Mouse (Mus musculus) G1E-ER4 (cell line): ENCODE data around the gene Atp8b4. TPM values are rescaled to one million over a fixed set of nuclear protein-coding genes. Genes with fewer than 3 reads are reported as not detected.

Experiments used
- GATA1 ChIP-seq: IDR thresholded peaks from one replicate; pipeline ENCODE4 v1.8.0; 2012; ENCODE audit warnings: low read length, inconsistent platforms
- polyA plus RNA-seq: library from polyadenylated mRNA; stranded (reverse); fragments of >175 nt; gene quantifications from 2 replicates; pipeline ENCODE4 v1.2.3, GENCODE M21; 2012

Atp8b4 gene
- polyA plus RNA-seq, 1 experiment, result not detected

DNA sequence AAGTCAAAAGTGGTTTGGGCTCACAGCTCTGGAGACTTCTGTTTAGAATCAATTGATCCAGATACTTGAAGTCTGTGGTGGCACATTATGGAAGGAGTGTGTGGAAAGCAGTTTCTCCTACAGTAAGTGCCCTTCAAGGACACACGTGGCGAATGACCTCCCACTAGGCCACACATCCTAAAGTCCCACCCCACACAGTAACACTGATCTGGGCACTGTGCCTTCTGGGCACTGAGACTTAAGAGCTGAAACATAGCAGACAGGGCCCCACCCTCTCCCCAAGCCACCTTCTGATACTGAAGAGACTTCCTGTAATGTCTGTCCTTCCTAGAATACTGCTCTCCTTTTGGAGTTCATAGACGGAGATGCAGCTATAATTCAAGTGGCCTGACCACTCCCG, 84.5 kb downstream of the Atp8b4 start:
- no peak for TF ChIP-seq GATA1

DNA sequence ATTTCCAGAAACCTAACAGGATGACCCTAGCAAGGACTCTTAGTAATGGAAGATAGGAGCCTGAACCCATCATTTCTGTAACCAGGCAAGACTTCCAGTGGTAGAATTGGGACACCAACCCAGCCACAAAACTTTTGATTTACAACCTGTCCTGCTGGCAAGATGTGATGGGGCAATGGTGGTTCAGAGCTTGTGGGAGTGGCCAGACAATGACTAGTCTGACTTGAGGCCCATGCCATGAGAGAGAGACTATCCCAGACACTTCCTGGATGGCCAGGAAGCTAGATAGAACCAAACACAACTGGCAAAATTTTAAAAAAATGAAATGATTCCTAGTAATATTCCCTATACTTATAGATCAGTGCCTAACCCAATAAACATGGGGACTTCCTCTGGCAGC, 87.7 kb downstream of the Atp8b4 start:
- TF ChIP-seq GATA1, result no peak

DNA sequence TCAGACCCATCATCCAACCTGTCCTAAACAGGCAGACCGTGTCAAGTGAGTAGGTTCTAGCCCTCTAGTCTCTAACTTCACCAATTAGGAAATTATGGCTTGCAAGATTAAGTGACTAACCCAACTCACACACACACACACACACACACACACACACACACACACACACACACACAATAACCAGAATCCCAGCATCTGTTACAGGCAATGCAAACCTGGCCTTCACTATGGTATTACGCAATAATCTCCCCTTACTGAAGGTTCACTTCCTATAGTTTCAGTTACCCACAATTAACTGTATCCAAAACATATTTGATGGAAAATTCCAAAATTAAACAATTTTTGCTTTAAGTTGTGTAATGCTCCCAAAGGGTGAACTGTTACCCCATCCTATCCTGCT, 101.0 kb downstream of the Atp8b4 start:
- no peak for TF ChIP-seq GATA1

DNA sequence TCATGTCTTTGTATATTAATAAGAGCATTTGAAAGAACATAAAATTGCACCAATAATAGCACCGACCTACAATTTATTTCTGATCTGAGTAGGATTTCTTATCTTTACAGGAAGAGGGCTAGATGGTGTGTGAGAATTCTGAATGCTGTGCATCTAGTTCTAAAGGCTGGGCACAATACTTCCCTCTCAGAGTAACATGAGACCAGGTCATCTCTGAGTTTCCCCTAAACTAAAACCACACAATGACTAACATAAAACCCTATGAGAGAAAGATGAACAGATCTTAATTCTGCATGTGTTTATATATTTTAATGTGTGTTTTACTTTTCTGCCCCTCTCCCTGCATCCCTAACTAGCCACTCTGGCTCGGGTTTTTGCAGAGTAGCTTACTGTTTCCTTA, 101.5 kb downstream of the Atp8b4 start:
- TF ChIP-seq GATA1, result no peak

DNA sequence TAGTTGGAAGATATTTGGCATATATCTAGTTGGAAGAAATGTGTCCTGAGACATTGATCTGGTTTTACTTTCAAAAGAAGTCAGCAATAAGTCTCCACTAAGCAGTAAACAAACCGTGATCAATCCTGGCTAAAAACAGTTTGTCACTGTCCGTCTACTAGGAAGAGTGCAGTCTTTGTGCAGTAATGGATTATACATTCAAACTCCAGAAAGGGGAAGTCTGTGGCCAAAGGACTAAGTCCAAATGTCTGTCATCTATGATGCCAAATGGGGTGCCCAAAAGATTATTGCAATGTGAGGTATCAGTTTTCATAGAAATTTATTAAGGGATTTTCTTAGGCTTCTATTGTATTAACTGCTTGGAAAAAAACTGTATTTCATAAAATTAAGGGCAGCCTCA, 102.3 kb downstream of the Atp8b4 start:
- no peak for TF ChIP-seq GATA1

DNA sequence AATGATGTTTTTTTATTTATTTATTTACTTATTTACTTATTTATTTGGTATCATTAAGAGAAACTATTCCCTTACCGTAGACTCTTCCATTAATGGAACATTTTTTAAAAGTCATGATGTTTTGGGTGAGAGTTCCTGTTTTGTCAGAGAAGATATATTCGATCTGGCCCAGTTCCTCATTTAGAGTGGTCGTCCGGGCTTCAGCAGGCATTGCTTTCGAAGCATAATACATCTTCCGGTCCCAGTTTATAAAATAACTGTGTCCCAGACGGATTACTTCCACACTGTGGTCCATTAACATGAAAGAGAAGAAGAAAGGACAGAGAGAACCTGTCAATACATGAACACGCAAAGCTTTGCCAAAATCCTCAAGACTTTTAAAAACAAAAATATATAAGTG, 103.0 kb downstream of the Atp8b4 start:
- TF ChIP-seq GATA1, result no peak

DNA sequence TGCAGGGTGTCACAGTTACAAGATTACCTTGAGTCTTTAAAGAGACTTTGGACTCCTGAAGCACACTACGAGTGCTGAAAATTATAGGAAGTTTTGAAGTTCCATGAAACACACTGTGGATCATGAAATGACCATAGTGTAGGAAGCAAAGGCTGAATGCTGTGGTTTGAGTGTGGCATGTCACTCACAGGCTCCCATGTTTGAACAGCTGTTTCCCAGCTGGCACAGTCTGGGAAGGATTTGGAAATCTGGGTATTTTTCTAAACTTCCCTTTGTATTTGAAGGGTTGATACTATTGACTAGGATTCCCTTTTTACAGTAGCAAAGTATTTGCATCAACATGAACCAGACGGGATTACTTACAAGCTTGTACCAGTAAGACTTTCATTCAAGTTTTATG, 105.5 kb downstream of the Atp8b4 start:
- TF ChIP-seq GATA1, result no peak

DNA sequence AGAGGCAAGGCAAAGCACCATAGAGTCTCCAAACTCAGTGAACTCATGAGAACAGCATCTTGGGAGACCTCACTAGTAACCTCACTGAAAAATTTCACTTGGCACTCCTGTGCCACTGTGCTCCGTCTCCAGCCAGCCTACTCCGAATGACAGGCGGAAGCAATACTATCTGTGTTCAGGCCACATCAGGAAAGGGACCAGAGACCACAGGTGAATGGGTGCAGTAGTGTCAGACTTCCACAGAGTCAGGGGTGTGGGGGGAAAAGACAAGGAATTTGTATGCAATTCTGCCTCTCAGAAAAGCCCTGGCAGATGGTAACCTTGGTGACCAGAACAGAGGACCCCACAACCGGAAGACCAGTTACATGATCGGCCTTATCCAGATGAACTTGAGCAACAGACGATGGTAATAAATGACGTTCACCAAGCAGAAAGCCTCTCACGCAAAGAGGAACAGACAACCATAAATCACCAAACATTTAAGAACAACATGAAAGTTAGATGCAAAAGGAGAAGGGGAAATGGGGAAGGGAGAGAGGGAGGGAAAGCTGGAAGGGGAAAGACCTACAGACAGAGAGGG, 112.9 kb downstream of the Atp8b4 start:
- TF ChIP-seq GATA1, result no peak

DNA sequence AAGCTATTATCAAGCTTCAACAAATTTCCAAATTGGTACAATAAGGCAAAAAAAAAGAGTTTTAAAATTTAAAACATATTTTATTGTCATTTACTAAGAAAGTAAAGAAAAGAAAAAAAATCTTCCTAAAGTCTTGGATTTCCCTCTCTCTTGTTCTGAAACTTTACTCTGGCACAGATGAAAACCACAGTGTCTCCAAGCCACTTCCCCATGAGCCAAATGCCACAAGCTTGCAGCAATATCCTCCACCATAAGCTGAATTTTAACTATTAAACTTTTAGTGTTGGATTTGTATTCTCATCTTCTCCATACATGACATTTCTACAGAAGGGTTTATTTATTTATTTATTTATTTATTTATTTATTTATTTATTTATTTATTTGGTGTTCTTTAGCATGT, 114.4 kb downstream of the Atp8b4 start:
- no peak for TF ChIP-seq GATA1

DNA sequence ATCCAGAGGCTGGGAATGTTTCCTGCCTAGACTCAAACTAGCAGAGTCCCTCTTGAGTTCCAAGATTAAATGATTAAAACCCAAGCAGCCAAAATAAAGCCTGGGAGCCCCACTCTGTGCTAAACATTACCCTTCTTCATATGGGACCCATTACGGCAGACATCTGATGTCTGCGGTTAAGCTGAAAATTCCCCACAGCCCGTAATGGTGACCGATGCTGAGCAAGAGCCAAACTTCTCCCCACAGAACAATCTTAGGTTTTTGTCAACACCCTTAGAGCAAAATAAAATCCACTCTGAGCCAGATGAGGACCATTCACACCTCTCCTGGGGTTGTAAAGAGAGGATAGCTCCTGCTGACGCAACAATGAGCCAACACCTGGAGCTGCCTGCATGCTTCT, 120.2 kb downstream of the Atp8b4 start:
- no peak for TF ChIP-seq GATA1

DNA sequence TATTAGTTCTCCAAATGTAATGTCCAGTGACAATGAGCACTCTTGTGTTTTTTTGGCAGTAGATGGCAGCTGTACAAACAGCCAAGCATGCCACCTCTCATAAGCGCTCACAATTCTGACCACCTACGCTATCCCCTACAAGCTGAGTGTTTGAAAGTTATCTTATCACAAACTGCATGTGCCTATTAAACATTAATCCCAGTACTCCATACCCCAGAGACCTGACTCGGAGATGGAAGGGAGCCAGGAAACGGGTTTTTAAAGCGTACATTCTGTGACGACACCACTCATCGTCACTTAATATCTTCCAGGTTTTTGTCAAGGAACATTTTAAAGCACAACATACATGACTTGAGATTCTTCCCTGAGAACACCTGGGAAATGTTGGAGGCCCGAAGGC, 128.8 kb downstream of the Atp8b4 start:
- no peak for TF ChIP-seq GATA1

DNA sequence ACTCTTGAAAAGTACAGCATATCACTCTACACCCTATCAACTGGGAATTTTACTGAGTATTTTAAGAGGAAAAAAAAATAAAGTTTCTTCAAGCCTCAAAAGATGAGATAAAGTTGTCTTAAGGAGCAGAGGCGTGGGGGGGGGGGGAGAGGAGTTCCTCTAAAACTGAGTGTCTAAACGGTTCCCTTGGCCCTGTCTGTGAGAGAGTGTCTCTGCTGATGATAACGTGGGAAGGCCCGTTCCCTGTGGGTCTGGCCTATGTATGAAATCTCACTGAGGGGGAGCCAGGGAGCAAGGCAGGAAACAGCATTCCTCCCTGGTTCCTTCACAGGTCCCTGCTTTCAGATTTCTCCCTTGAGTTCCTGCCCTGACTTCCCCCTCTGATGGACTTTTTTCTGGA, 130.7 kb downstream of the Atp8b4 start:
- no peak for TF ChIP-seq GATA1

DNA sequence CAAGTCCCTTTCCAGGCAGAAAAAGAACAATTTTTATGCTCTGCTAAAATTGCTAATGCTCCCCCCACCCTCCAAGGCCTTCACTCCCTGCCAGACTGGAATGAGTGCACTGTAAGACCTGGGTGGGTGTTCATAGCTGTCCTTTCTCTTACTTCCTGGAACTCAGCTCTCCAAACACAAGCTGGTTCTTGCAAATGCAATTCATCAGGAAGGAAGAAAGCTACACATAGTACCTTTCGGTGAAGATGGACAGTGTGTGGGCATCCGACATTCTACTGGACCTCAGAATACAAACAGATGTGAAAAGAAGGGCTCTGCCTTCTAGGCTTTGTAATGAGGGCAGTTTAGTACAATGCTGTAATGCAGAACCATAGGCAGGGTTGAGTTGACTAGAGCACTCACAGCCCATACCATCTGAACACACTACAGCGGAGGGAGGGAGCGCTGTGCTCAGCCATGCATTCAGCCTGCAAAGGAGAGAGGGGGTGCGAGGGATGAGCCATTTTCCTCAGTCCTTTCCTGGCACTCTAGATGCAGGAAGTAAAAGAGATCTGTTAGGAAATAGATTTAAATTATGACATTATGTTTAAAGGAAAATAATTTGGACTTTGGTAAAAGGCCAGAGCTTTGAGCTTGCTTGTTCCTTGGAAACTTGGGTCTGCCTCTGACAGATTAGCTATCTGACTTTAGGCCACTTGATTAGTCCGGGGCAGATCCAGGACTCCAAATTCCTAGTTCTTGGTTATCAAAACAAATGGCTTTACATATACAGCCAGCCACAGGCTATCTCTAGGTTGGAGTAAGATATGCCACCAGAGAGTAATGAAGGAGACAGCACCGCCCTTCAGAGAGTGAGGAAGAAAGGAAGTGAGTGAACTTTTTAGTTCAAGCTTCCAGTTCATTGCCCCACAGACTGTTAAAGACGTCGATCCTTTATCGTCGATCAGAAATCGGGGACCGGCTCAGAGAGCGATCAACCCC, 136.4 kb downstream of the Atp8b4 start:
- no peak for TF ChIP-seq GATA1

DNA sequence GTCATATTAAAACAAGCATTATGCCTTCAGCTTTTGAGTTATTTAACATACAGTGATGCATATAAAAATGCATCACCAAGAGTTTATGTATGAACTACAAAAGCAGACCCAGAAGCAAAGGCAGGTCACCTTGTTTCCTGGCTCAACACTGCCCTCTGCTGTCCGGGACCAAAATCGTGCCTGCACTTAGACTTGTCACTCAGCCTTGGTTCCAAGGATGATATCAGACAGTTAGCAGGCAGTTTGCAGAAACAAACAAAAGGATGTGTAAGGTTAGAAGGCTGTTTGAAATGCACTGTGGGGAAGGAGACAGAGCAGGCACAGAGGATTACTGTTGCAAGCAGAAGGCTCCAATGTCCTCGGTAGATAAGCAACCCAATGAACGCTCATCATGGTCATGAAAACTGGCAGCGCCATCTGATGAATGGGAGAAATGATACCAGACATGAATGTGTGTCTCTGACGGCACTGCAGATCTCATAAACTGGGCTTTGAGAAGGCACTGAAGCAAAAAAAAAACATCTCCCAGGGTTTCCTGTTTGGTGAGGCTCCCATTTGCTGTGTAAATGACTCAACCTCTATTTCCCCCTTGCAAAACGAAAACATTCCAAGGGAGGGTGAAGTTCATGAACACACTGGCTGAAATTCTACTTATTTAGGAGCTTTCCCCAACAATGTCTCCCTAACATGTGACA, 137.3 kb downstream of the Atp8b4 start:
- no peak for TF ChIP-seq GATA1

DNA sequence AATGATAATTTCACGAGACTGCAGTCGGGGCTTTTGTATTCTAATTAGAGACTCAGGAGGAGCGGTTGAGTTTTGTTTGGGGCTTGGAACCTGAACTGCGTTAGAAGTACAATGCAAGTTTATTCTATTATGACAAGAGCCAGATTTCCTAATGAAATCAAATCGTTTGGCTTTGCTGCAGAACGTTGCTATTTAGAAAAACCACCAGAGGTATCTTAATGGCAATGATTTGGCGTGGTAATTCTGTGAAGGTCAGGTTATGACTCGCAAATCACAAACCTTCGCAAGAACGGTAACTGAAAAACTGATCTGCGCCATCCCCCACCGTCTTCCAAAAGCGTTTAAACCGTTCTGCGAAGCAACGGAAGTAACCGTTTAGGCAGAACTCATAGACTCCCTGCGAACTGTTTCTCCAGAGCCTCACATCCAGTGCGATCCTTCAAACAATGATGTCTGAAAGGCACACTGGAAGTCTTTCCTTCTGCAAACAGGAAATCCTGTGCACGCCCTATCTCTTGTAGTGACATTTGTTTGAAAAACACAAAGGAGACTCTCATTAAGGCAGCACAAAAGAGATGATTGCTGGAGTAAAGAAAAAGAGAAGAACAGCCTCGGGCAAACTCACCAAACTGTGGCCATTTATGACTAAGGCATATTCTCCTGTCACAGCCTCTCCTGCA, 139.2 kb downstream of the Atp8b4 start:
- TF ChIP-seq GATA1, result no peak

DNA sequence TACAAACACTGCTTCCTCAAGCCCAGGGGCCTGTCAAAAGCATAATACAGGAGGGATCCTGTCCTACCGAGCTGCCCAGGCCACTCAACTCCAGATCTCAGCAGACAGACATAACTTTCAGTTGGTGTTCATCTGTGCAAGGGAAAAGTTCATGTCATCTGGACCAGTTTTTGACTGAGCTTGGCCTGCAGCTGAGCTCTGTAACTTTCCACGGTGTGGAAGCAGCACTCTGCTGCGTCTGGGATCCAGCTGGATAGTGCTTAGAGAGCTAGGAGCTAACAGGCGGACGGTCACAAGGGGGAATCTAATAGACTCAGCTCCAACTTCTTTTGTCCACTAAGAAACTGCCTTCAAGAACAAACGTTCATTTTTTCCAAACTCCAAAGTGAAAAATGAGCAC, 139.8 kb downstream of the Atp8b4 start:
- no peak for TF ChIP-seq GATA1
